ENCODE assay signal across 8 mouse cellular contexts in genomic region chr13:23551146-23551834, GRCm38 (mm10). TPM values are rescaled to one million over a fixed set of nuclear protein-coding genes. Genes with fewer than 3 reads are reported as not detected.
A peak's percentile ranks its signal among the peaks of the same experiment; 100 is the strongest.
DNase-seq lines count a peak whose midpoint lies in the region; ATAC-seq and TF ChIP-seq lines count a peak whose summit lies in the region.
"Not testable (repeated sequence)": the region's sequence is repeated elsewhere in the genome, so short reads cannot be mapped to it uniquely, and the experiment has no call there.

Hist1h4f (minus strand) TSS chr13:23551648.

- not testable (repeated sequence) for H3K9me3 ChIP-seq in heart, embryonic 13.5 days; liver, embryonic 11.5 days (ENCODE audit: control insufficient read depth, low read length)

- H3K27ac ChIP-seq in brown adipose tissue, adult 24 weeks (replicated peaks; ENCODE audit: low read depth, low read length), result 0 out of 2 replicates have a peak within 1 kb of the TSS, but pooled peaks have one; percentile 5
- H3K27ac ChIP-seq in heart, embryonic 13.5 days (replicated peaks), result peak within 1 kb of the TSS; percentile 92
- H3K27ac ChIP-seq in liver, embryonic 11.5 days (ENCODE audit: low read depth, low read length), result peak within 1 kb of the TSS; percentile 99

- H3K79me2 ChIP-seq in myocyte (ENCODE audit: control insufficient read depth, insufficient read depth), result not testable (repeated sequence)

- peak; percentile 92 for TF ChIP-seq POLR2A in myocyte (IDR thresholded peaks at IDR 0.05; ENCODE audit: insufficient read length, low read depth)

- peak; percentile 87 for DNase-seq in CD4-positive, CD25-positive, alpha-beta regulatory T cell, adult 2 months (ENCODE audit: low read depth, low spot score)
- DNase-seq in kidney, postnatal 10 days, result peak; percentile 91
- peak; percentile 97 for DNase-seq in liver, embryonic 11.5 days (ENCODE audit: low spot score)
- peak; percentile 92 to 95 for DNase-seq in spleen, postnatal 4 days (ENCODE audit: low spot score in 2 of 2)

- not testable (repeated sequence) for H3K36me3 ChIP-seq in heart, embryonic 13.5 days; liver, embryonic 11.5 days (ENCODE audit: control insufficient read depth, insufficient read depth, low read length); myocyte (ENCODE audit: control insufficient read depth, insufficient read depth)

- H3ac ChIP-seq in myocyte (ENCODE audit: control insufficient read depth, insufficient read length), result not testable (repeated sequence)

- peak within 1 kb of the TSS; percentile 79 for H3K9ac ChIP-seq in heart, embryonic 13.5 days
- H3K9ac ChIP-seq in liver, embryonic 11.5 days (ENCODE audit: low read depth, low read length), result peak within 1 kb of the TSS; percentile 61

- peak; percentile 52 for ATAC-seq in erythroid progenitor cell, adult 5-6 weeks (replicated peaks; ENCODE audit: low FRiP score, poor library complexity, severe bottlenecking)
- ATAC-seq in heart, embryonic 13.5 days (ENCODE audit: extremely low read depth, insufficient number of reproducible peaks, low FRiP score, low TSS enrichment), result peak; percentile 71; the same call in 1 of the 2 replicates
- ATAC-seq in liver, embryonic 11.5 days (replicated peaks; ENCODE audit: low FRiP score), result peak; percentile 72

- peak within 1 kb of the TSS; percentile 72 for H3K4me2 ChIP-seq in heart, embryonic 13.5 days
- peak within 1 kb of the TSS; percentile 72 for H3K4me2 ChIP-seq in liver, embryonic 11.5 days
- H3K4me2 ChIP-seq in myocyte (ENCODE audit: low read depth), result peak within 1 kb of the TSS; percentile 62

- H3K4me3 ChIP-seq in brown adipose tissue, adult 24 weeks (ENCODE audit: insufficient read depth, low read depth, low read length), result peak within 1 kb of the TSS; percentile 50
- peak within 1 kb of the TSS; percentile 57 for H3K4me3 ChIP-seq in heart, embryonic 13.5 days
- peak within 1 kb of the TSS; percentile 46 for H3K4me3 ChIP-seq in liver, embryonic 11.5 days (ENCODE audit: low read depth, low read length)
- peak within 1 kb of the TSS; percentile 17 for H3K4me3 ChIP-seq in myocyte

- H3K27me3 ChIP-seq in heart, embryonic 13.5 days (replicated peaks); liver, embryonic 11.5 days (replicated peaks; ENCODE audit: control insufficient read depth, insufficient read depth, low read length); myocyte (ENCODE audit: control insufficient read depth, insufficient read depth, insufficient read length): not testable (repeated sequence)

- H3K4me1 ChIP-seq in brown adipose tissue, adult 24 weeks (ENCODE audit: control insufficient read depth, insufficient read depth, insufficient read length, low read length); liver, embryonic 11.5 days (replicated peaks; ENCODE audit: control insufficient read depth, insufficient read depth, low read length): not testable (repeated sequence)
- H3K4me1 ChIP-seq in heart, embryonic 13.5 days, result peaks cover 23% of the 10 kb centered on the region

- WGBS in heart, embryonic 13.5 days, result under 1% methylated on average over 47 of the region's 47 CpGs
- WGBS in liver, embryonic 11.5 days, result under 1% methylated on average over 47 of the region's 47 CpGs

TF ChIP-seq in myocyte, 11 proteins besides CTCF, POLR2A, EP300 and RAD21:
- TF ChIP-seq SRF (IDR thresholded peaks at IDR 0.05; ENCODE audit: control insufficient read depth, insufficient read length, low read depth) (peak; percentile 41), E2F4 (IDR thresholded peaks at IDR 0.05; ENCODE audit: insufficient read depth) (peak; percentile 86), POLR2AphosphoS2 (IDR thresholded peaks at IDR 0.05; ENCODE audit: insufficient read length, low read depth) (peak; percentile 99)

RNA-seq across cellular contexts. Expression of gene Hist1h4f, which starts in this region (rescaled TPM):
- not detected in 2 replicates for polyA plus RNA-seq in brown adipose tissue, adult 24 weeks (2012; ENCODE audit: insufficient read depth, insufficient read length, missing spikeins)
- 838 and 1,105 TPM in 2 replicates for total RNA-seq in erythroid progenitor cell, adult 5-6 weeks (2015; ENCODE audit: low replicate concordance)
- total RNA-seq in erythroid progenitor cell, adult 5-6 weeks (2017; ENCODE audit: low replicate concordance), result 7,675 and 12,079 TPM in 2 replicates
- not detected in 2 replicates for polyA plus RNA-seq in heart, embryonic 13.5 days (2015; fragmentation: Nextera tagmentation; extraction: Ambion mirVana)
- 0.66 and 1.4 TPM in 2 replicates for polyA plus RNA-seq in liver, embryonic 11.5 days (2014; fragmentation: Nextera tagmentation; extraction: Ambion mirVana)
- polyA plus RNA-seq in myocyte (2012; fragmentation: generic; extraction: Trizol), result 4.1 TPM

Comparison
In these comparisons a context has a peak if more than half of its experiments do, and no peak if none do; other contexts are left out.
1. Peak in every context shown above with its lines: DNase-seq, ATAC-seq, H3K4me3 ChIP-seq and H3K27ac ChIP-seq.
2. Peak in ATAC-seq, H3K4me3 ChIP-seq, H3K27ac ChIP-seq, H3K9ac ChIP-seq and H3K4me2 ChIP-seq in heart, embryonic 13.5 days; RNA of the gene not detected or under 1 TPM.
3. H3K27ac ChIP-seq: peak in every context shown above with its lines; median percentile 99 in liver, embryonic 11.5 days; 92 in heart, embryonic 13.5 days; 5 in brown adipose tissue, adult 24 weeks.